Mouse (Mus musculus): ENCODE data around the gene Csrp3.

Gene Csrp3

DNA sequence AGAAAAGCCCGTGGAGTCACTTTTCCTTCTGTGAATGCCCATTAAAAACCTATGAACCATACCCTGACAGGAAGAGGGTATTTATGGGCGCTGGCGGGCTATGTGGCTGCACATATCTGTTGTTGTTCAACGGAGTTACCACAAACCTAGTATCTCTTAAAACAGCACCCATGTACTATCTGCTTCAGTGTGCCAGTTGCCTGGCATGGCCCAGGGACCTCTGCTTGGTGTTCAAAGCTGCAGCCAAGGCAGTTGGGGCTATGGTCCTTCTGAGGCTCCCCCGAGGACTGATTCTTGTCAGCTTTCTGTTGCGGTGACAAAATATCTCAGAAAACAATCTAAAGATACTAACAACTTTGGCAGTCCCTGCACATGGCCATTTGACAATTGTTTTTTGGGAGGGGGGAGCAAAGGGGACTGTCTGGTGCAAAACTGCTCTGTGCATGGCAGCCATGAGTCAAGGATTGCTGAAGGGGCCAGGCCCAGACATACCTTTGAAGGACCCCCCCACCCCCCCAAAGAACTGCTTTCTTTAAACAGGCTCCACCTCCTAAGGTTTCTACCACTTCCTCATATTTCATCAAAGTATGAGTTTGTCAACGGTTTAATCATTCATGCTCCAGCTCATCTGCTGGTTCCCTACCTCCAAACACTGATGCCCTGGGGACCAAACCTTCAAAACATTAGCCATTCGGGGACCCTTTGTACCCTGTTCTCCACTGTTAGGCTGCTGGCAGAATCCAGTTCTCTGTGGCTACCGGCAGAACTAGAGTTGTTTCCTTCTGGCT lies 17.0 kb upstream of the Csrp3 start:
- no peak for DNase-seq

DNA sequence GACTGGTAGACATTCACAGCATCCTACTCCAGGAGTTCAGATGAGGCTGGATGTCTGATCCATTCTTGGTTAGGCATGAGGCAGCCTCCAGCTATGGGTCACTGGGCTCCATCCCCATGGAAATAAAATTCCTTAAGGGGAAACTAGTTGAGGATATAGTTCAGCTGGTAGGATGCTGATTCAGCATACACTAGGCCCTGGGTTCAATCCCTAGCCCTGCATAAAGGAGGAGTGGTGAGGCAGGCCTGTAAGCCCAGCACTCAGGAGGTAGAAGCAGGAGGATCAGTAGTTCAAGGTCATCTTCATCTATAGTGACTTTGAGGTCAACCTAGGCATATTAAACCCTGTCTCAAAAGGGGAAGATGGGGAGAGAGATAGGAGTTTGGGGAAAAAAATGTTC lies 16.4 kb upstream of the Csrp3 start:
- no peak for DNase-seq

DNA sequence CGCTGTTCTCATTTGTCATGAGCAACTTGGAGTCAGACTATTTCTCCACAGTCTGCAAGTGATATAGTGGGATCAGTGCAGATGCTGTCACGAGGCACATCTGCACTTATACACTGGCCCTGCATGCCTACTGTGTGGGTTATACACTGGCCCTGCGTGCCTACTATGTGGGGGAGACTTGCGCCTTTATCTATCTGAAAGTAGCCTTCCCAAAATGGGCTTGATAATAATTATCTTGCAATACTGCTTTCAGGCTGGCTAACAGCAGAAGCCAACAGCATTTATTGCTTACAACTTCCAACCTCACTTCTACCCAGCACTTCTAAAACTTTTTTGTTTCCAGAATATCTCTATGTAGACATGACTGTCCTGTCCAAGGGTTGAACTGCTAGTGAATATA lies 14.0 kb upstream of the Csrp3 start:
- no peak for DNase-seq

DNA sequence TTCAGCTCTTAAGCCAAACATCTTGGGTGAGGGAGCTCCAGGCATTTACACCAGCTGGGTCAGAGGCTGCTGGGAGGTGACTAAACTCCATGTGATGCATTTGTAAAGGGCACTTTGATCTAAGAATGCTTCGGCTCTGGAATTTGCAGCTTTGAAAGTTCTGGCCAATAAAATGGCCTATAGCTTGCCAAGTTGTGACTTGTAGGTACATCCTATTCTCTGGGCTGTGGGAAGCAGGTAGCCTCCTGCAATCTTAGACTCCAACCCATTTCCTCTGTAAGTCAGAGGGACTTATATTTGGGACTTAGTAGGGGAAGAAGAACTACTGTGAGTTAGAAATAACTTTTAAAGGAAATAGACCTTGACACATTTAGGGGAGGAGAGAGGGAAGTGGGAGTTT lies 13.1 kb upstream of the Csrp3 start:
- no peak for DNase-seq

DNA sequence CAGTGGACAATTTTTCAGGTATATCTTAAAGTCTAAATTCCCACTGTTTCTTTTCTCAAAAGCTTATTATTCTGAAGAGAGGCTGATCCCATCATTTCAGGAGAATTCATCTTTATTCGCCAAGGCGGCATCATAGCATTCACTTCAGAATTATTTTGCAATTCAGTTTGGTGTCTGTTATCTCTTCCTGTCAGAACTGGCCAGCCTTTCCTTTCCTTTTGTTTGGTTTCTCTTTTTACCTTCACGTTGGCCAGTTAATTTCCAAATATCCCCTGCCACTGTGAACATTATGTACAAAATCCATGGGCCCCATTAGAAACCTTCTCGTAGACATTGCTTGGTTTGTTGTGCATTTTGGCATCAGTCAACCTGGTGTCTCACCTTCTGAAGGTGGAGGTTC lies 11.5 kb upstream of the Csrp3 start:
- no peak for DNase-seq

DNA sequence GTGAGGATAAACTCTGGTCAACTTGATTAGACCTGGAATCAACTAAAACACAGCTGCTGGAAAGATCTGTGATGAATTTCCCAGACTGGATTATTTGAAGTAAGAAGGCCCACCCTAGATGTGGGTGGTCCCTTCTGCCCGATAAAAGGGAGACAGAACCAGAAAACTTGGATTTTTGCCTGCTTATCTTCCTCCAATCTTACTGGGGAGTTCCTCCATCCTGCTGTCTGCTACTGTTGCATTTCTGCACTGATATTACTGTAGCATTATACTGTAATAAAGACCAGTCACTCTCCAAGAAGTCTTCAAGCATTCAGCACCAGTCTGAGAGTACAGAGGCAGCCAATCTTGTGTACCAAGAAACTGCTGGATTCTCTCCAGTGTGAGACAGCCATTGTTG lies 10.4 kb upstream of the Csrp3 start:
- no peak for DNase-seq

DNA sequence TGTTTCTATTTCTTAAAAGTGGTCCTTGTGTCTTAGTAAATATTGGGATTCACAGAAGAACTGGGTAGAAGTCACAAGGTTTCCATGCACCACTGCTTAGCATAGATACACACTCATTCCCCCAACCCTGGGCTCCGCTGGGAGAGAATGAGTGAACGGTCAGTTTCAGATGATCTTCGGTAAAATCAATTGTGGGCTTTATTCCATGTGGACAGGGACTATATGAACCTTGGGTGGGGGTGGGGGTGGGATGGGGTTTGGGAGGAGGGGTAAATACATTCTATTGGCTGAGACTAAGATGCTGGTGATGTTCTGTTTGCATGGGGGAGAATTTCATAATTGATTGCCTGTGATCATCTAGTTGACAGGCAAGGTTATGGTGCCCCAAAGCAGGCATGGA lies 7.6 kb upstream of the Csrp3 start:
- no peak for DNase-seq

DNA sequence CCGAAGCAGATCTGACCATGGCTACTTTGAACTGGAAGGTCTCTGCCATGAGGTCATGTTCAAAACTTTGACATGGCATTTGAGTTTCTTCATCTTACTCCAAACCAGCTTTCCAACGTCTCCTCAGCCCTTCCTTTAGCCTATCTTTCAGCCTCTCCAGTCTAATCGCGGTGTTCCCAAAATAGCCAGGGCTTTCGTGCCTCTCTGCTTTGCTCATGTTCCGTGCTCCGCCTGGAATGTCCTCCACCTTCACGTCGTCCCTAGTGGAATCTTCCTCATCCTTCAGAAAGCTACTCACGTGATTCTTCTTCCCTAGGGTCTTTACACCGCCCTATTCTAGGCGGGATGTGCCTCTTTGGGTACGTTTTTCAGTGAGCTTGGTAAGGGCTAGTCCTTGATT lies 5.7 kb upstream of the Csrp3 start:
- DNase-seq = no peak

DNA sequence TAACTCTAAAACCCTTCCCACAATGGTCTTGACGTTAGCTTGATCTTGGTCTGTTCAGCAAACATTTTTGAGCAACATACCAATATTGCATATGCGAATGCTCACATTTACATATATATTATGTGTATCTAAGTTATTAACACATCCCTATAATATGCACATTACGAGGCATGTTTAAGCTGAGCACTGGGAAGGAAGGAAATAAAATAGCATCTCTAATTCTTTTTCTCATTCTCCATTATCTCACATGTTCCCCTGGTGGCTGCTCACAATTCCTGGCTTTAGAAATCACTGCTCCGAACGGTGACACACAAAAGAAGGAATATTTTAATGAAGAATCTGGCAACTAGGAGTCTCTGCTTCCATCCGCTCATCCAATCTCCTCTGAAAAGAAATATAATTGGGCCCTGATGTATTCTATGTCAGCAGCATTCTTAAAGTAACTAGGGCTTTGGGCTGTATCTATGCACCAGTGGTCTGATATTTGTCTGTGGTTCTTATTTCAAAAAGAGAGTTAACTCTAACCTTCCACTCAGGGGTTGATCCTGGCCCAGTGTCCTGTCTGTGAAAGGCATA lies 3.8 kb upstream of the Csrp3 start:
- no peak for DNase-seq

DNA sequence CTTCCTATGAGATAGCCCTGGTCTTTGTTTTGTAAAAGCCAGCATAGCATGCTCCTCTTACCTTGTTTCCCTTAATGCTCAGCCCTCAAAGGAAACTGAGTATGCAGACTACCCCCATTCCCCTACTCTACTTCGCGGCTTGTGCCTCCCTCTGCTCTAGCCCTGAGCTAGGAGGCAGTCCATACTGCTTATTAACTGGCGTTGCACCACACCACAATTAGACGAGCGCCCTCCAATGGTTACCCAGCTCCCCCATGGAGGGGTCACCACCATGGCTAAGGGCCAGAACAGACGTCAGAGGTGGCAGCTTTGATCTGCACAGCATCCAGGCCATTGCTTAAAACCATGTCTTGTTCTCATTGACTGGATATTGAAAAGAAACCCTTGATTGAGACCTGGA lies 1.1 kb downstream of the Csrp3 start:
- DNase-seq = no peak

DNA sequence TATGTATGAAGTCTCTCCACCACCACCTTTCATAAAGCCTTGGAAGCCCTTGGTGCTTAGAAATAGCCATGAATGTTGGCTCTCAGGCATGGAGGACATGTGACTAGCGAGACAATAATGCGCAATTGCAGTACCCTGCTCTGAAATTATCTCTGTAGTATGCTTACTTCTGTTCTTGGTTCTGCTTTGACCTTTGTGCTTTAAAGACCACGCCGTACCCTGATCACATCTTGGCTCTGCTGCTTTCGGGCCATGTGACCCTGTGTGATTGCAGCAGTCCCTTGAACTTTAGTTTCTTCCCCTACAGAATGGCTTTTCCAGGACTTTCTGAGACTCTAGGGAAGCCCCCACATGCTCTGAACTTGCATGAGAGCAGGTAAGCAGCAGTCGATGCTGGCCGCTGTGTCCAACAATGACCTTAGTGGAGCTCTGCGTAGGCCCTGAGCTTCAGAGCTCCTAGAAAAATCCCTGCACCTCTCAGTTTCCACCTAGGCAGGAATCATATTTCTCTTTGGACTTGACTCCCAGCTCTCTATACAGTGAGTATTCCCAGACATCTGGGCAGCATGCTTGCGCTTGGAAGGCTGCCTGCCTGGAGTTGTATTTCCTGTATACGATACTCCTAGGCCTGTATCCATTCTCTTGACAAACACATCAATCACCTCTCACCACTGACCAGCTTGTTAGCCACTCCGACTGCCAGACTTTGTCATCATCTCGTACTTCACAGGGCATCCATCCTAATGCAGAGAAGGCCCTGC lies 2.4 kb downstream of the Csrp3 start:
- DNase-seq = peak; percentile 23 to 60

DNA sequence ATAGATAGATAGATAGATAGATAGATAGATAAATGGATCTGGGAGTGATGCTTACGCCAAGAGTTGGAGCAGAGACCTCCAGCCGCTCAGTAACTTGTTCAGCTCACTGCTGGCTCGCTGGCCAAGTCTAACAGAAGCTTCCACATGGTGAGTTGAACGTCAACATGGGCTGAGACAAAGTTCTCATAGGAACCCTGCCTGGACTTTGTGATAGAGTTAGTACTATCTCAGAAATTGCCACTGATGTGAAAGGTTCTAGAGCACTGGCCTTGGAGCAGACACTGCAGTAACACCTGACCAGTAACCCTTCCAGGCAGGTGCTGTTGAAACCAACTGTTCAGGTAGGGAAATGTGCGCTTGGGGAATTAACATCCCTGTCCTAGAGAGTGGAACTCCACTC lies 4.3 kb downstream of the Csrp3 start:
- no peak for DNase-seq

DNA sequence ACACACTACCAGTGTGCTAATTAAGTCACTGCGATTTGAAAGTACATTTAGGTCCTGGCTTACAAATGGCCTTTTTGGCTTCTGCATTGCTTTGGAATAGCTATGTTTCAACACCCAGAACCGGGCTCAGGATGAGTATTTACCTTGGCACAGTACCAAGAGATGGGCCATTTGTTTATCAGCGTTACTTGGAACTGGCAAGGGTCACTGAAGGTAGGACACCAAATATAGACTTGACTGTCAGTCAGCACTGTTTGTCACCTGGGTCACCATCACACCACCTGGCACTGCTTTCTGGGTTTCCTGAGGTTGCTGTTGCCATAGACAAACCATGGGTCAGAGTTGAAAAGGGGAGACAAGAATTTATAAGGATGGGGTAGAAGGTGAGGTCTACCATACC lies 5.5 kb downstream of the Csrp3 start:
- DNase-seq = no peak

DNA sequence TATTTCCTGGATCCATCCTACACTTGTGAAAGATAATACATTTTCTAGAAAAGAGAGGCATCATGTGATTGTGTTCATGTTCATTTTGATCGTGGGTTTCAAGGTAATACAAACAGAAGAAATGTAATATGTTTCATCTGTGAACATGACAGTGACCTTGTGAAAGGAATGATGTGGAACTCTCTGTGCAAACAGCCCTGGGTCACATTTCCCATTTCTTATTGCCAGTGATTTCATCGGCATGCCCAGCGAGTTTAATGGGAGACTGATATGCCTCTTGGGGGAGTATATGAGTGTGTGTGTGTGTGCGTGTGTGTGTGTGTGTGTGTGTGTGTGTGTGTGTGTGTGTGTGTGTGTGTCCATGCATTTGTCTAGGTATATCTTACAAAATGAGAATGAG lies 6.3 kb downstream of the Csrp3 start:
- DNase-seq = no peak

DNA sequence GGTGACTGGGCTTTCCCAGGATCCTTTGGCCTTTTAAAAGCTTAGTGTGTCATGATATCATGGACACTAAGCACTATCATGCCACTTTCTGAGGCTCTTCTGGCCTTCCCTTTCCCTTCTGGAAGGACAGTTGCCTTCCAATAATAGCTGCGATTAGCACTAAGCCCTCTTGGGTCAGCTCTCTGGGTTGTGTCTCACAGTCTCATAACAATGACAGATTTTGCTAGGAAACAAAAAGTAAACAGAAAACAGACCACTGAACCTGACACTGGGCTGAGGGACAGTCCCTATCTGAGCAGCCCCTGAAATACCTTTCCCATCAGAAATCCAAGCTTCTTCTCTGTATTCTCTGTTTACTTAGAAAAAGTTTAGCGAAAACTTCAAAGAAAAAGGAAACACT lies 7.3 kb downstream of the Csrp3 start:
- no peak for DNase-seq

DNA sequence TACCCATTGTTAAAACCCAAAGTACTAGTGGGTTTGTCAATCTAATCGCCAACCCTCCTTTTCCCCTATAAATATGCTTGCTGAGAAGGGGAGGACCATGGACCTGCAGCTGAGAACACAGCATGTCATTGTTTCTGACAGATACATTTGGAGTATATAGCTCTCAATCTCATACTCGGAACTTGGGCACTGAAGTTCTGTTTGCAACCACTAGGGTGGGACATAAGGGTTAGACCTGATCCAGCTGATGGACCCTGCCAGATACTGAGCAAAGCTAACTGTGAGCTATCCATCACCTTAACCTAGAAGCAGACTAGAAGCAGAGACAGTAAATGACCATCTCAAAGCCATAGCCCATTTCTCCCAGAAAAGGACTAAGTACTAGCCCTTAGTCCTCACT lies 9.4 kb downstream of the Csrp3 start:
- no peak for DNase-seq

DNA sequence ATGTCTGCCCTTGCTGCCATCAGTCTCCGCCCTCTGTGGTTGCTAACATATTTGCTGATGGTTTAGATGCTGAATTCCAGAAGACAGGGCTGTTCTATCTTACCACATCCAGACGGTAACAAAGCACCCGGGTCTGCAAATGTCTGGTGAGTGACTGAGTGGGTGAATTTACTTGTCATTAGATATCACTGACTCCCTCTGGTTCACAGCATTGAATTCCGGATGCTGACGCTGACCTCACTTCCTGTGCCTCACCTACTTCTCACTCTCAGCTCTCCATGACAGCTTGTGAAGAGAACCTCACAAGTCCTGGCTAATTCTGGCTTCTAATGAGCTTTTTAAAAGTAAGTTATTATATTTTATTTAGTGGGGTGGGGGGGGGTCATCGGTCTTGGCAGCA lies 10.9 kb downstream of the Csrp3 start:
- no peak for DNase-seq

DNA sequence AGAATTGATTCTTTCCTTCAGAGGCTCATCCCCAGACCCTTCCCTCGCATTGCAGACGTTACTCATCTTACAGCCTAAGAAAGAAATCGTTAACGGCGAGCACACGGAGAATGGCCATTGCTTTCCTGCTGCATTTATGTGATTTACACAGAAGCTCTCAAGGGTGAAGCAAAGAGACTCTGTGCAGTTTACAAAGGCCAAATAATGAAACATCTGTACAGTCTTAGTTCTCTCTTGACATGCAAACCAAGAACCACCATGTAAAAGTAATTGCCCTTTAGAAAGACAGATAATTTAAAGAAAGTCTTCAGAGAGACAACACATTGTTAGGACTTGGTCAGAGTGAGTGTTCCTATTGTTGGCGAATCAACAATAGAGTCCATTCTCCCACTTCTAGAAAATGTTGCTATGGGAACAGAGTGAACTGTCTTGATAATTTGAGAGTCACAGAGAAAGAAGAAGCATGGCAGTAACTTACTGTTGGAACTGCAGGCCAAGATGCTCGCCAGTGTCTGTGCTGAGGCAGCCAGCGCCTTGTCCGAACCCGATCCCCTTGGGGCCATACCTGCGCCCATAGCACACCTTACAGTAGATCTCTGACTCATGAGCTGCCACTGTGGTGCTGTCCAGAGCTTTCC lies 12.7 kb downstream of the Csrp3 start:
- DNase-seq = no peak

DNA sequence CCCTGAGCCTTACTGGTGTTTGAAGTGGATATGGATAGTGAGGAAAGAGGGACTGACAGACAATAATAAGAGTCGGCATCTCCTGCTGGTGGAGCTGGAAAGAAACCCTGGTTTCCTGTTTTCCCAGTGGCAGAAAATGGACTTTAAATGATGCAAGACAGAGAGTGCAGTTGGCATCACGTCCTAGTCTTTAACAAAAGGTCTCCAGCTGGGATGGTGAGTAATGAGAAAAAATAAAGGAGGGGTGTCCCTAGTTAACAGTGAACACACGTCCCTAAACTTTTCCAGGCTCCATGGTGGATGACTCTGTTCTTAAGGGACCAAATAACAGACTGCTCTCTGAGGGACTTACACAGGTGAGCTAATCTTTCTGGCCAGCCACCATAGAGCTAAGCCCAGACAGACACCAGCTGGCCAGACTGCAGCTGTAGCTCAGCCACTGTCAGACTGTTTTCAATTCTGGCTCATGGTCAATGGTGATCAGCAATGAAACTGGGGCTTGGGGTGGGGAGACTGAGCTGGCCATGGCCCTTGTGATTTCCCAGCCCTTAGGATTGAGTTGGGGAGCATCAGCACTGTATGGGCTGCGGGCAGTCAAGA lies 13.4 kb downstream of the Csrp3 start:
- DNase-seq = no peak

DNA sequence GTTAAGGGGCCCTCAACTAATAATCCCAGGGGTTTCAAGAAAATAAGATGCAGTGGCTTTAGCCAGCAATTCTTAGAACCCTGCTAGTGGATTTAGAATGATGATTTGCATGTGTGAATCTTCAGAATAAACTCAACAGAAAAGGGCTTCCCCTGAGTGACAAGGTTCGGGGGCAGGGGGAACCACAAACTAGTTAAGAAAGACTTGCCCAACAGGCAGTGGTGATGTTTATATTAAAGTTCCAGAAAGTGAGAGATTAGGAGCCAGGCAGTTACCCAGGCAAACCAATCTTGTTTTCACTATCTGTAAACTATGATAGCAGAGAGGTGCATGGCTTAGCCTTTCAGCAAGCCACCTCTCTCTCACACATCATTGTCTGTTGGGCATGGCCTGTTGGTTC lies 15.1 kb downstream of the Csrp3 start:
- DNase-seq = no peak

DNA sequence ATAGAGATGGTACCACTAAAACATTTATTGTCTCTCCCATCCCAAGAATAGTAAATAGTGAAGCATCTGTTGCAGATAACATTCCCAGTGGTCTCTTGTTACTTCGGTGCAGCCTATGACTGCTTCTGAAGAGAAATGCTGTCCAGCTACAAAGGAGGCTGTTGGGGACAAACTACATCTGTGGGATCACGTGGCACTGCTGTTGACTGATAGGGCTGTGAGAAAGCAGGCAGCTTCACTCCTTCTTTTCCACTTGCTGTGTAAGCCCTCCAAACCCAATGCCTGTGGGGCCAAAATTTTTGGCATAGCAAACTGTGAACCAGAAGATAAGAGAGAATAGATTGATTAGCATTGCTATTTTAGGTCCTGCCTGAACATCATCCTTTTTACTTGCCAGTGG lies 17.4 kb downstream of the Csrp3 start:
- peak; percentile 30 to 68 for DNase-seq

DNA sequence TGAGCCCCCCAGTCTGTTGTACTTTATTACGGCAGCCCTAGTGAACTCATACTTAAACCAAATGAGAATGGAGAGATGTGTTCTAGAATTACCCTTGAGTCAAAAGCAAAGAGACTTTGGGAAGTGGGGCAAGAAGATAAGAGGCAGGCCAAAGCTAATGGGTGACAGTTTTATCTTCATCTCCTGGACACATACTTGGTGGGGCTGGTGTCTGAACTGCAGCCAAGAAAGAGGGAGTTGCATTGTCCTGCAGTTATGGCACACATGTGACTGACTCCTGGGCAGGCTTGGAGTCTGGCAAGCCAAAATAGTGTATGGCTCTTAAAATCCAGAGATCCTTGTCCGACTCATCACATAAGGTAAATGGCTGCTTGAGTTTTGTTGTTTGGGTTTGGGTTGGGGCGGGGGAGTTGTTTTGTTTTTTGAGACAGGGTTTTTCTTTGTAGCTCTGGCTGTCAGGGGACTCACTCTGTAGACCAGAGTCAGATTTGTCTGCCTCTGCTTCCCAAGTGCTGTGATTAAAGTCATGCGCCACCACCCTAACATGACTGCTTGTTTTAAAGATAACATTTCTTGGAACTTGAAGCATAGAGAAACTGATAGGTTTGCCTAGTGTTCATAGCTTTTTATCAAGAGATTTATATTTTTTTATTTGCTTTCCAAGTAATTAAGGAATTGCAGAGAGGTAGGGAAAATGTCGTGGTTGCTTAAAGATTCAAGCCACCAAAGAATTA lies 18.5 kb downstream of the Csrp3 start:
- no peak for DNase-seq

DNA sequence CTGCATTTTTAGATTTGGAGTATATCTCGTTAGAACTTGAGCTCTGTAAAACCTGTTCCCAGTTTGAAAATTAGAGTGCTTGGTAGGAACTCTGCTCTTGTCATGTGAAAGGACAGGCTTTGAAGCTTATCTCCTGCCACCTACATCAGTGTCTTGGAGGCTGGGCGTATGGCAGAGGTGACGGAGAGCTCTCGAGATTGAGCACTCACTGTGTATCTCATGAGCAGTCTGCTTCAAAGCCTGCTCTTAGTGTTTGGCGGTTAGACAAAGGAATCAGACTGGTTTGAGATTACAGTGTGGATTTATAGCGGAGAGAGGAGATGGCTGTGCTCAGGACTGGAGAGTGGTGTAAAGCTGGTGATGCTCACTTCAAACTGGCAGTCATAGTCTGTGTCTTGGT lies 22.7 kb downstream of the Csrp3 start:
- DNase-seq = no peak

Measured in lung, postnatal 4 days (tissue).